Mouse (Mus musculus): ENCODE results near the gene Fut8.
"Not testable (repeated sequence)": the region's sequence is repeated elsewhere in the genome, so short reads cannot be mapped to it uniquely, and the experiment has no call there.

The Fut8 gene

DNA sequence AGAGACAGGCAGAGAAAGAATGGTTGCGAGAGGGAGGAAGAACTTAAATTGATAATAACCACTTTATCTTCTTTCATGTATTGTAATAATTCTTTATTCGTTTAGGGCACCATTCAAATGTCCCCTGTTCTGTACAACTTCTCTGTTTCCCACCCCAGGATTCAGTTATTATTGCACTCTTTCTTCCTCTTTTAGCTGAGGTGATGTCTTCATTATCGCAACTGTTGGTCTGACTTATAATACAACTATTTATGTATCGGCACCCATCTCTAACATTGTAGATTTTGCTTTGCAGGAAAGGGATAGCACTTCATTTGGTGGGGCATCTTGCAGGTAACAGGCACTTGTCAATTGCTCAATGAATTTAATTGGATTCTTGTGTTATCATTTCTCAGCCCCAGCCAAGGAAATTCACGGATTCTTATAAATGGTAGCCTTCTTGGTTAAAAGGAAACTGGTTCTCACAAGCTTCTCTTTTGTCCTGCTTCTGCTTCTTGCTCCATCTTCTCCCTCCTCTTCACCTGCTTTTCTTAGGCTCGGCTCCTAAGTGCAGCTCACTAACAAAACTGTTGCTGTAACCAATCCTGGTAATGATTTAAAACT lies 15.6 kb upstream of the Fut8 start:
- DNase-seq (ENCODE audit: low read depth, low spot score): no peak

DNA sequence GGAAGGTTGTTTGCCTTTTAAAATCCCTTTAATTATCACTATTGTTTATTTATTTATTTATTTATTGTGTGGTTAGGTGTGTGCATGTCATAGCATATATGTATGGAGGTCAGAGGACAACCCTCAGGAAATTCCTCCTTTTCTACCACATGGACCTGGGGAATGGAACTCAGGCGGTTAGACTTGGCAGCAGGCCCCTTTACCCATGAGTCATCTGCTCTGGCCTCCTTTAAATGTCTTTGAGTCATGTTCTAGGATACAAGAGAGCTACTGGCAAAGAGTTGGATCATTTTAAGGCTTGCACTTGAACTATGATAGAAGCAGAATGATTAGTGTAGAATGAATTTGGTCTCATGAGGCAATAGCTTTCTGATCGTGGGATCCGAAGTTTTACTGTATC lies 14.3 kb upstream of the Fut8 start:
- no peak for DNase-seq (ENCODE audit: low read depth, low spot score)

DNA sequence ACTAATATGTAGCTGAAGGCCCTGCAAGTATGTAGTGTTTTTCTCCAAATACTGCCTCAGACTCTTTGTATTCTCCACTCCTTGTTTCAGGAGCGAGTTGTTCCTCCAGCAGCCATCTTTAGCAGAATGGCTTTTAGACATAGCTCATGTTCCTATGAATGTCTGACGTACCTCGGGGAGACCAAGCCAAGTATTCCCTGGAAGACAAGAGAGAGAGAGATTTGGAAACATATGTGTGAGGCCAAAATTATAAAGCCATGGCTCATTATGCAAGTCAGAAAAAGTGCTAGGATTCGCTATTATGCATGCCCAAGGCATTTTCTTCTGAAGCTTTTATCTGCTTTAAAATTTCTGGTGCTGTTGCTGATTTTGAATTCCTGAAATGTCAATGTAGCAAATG lies 13.8 kb upstream of the Fut8 start:
- no peak for DNase-seq (ENCODE audit: low read depth, low spot score)

DNA sequence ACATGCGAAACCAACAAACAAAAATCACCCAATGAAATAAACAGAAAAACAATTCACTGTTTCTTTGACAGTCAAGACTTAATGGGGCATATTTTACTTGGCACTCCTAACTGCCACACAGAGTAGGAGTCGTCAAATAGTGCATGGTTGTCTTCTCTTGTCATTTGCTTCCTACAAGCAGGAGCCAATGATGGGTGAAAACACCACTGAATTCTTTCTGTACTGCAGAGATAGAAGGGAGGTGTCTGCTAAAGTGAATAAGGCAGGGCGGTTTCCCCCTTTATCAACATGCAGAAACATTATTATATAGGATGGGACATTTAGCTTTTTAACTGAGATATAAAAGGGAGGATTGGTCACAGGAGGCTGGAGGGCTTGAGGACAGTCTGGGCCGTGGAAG lies 13.0 kb upstream of the Fut8 start:
- no peak for DNase-seq (ENCODE audit: low read depth, low spot score)

DNA sequence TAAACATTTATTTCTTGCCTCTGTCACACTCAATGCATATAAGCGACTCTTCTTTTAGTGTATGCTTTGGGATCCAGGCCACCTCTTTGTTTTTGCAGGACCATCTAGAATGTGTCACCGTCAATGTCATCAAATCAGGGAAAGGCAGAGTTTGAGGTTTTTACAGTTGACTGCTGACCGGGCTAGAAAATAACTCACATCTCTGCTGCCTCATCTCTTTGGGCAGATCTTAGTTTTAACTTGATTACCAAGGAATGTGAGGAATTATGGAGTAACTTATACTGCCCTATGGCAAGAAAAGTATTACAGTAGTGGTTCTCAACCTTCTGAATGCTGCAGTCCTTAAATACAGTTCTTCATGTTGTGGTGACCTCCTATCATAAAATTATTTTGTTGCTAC lies 12.2 kb upstream of the Fut8 start:
- no peak for DNase-seq (ENCODE audit: low read depth, low spot score)

DNA sequence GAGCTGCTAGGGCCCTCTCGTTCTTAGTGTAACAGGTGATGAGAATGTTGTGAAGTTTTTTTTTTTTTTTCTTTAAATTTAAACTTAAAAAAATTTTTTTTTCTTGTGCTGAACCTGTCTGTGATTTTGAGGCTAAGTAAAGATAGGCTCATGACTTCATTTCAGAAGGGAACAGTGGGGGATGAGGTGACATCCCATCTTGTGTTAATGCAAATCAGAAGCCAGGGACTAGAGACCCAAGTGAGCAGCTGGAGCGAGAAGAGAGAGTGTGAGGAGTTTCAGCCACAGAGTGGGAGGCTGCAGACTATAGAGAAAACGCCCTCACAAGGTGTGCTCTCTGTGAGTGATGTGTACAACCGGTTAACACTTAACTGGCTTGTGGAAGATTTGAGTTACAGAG lies 2.0 kb upstream of the Fut8 start:
- no peak for DNase-seq (ENCODE audit: low read depth, low spot score)

DNA sequence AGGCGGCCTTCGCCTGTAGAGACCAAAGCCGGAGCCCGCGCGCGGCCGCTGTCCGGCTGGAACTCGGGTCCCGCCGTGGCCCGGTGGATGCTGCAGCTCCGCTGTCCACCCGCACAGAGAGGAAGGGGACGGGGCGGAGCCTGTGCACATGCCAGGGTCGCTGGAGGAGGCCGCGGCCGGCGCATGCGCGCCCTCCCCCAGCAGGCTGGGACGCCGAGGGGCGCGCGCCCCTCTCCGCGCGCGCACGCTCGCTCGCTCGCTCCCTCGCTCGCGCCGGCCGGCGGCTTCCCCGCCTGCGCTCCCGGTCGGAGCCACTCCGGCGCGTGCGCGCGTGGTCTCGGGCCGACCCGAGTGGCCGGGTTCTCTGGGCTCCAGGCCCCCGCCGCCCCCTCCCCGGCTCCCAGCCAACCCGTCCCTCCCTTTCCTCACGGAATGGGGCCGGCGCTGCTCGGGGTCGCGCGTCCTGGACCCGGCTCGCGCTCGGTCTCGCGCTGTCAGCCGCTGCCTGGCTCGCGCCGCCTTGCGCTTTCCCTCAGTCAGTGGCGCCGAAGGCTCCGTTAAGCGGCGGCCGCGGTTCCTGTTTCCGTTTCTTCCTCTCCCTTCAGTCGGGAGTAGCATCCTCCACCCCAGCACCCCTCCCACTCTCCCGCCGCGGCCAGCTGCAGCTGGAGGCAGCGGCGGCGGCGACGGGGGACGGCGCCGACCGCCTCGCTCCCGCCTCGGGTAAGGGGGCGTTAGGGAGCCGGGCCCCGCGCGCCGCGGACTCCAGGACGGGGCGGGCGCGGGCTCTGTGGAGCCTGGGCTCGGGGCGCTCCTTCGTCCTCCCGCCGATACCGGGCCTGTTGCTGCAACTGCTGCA lies 835 bp downstream of the Fut8 start:
- DNase-seq (ENCODE audit: low read depth, low spot score): peak; percentile 94

DNA sequence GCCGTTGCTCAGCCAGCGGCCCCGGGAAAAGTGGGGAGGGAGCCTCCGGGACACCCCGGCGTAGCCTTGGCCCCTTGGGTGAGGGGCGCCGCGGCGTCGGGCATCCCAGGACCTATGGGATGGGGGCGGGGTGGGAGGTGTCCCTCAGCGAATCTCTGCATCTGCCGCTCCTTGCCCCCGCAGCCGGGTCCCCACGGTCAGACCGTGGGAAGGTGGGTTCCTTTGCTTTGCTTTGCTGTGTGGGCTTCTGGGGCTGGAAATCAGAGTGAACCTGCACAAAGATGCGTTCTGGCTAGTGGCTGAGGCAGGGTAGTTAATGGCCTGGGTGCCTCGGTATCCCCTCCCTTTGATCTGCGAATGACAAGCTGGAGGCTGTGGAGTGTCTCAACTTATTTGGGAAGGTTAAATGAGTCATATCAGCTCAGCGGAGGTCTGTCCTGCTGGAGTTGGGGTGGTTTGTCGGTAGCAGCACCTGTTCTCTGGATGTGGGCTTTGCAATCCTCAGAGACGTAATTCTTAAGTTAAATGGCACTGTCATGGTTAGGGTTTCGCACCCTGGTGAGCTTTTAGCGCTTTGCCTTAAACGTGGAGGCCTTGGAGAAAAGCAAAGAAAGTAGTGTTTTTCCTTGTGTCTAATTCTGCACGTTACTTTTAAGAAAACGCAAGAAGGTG lies 1.6 kb downstream of the Fut8 start:
- DNase-seq (ENCODE audit: low read depth, low spot score): peak; percentile 75

DNA sequence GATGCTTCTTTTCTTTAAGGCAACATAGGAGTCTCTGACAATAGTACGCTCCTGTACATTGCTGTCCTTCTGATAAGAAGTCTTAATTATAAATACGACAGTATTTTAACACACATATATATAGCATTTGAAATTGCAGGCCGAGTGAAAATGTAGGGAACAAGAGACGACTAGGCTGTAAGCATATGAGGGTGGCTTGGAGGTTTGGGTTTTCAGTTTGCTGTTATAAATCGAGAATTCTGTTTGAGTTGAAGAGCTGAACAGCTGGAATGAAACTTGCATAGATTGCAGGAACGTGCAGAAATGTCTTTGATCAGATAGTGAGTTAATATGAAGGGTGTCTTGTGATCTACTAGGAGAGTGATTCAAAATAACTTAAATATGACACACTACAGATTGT lies 2.4 kb downstream of the Fut8 start:
- no peak for DNase-seq (ENCODE audit: low read depth, low spot score)

DNA sequence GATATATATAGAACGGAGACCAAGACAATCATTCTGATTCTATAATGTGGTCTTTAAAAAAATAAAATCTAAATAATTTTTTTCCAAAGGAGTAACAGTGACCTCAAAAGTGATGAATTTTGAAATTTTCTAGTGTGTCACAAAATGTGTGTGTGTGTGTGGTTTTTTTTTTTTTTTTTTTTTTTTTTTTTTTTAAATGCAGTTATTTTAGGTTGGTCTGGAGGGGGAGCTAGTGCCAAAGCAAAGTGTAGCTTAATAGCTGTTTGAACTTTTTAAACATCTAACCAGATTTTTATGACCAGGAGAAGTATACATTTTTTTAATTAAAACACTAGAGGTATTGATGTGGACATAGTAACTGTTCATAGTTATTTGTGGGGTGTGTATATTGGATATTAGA lies 2.9 kb downstream of the Fut8 start:
- no peak for DNase-seq (ENCODE audit: low read depth, low spot score)

DNA sequence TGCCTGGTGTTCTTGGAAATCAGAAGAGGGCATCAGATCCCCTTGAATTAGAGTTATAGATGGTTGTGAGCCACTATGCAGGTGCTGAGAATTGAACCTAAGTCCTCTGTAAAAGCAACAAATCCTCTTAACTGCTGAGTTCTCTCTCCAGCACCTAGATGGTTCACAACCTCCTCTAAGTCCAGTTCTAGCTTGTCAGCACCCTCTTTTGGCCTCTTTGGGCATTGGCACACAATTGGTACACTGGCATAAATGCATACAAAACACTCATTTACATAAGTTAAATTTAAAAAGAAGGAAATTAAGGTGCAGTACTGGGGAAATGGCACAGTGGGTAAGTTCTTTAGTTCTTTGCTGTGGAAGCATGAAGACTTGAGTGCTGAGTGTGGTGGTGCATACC lies 24.7 kb downstream of the Fut8 start:
- DNase-seq (ENCODE audit: low read depth, low spot score): peak; percentile 31

DNA sequence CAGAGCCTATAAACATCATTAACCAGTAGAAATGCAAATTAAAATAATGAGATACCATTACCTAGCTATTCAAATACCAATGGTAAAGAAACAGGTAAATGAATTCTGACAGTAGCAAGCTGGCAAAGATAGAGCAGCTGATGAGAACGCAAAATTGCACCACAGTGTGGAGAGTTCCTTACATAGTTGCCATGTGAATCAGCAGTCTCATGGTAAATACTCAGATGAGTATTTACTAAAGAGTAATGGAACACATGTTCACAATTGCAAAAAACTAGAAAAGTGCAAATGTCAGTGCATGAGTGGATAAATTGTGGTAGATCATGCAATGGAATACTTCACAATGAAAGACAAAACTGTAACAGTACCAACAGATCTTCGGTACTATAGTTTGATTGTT lies 25.9 kb downstream of the Fut8 start:
- no peak for DNase-seq (ENCODE audit: low read depth, low spot score)

DNA sequence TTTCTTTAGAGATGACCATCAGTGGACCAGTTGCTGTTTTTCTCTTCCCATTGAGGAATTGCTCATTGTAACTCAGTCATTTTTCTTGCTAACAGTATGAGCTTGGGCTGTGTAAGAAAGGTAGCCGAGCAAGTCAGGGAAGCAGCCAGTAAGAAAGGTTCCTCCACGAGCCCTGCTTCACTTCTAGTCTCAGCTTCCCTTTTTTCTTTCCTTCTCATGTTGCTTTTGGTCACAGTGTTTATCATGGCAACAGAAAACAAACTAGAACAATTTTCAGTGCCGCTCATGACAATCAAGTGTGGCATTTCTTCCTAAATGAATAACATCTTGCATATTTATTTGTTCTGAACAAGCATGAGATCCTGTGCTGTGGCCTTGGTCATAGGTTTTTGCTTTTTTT lies 32.8 kb downstream of the Fut8 start:
- no peak for DNase-seq (ENCODE audit: low read depth, low spot score)

DNA sequence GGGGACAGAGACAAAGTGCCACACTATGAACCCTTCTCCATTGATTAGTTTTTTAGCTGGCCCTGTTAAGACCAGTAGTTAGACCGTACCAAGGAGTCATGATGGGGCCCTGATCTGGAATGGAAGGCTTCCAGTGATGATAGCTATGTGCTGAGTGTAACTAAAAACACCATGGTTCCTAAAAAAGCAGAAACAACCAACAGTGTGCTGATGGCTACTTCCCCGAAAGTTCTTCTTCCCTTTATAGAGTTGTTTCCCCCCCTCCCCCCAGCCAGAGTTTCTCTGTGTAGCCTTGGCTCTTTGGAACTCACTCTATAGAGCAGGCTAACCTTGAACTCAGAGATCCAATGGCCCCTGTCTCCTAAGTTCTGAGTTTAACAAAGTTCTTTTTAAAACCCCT lies 50.6 kb downstream of the Fut8 start:
- DNase-seq (ENCODE audit: low read depth, low spot score): no peak

DNA sequence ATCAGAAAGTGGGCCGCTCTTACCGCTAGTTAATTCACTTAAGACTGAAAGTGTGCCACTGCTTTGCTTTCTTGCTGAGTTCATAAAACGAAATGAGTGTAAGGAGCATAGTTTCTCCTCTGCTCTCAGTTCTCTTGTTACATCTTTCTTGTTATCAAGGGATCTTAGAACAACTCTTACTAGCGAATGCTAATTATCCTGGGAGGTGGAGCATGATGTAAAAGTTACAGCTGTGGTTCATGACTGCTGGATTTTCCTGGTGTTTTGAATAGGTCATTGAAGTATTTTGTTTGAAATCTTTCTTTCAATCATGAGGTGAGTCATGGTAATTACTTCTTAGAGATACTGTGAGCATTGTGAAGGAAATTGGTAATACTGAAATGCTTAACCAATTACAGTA lies 53.1 kb downstream of the Fut8 start:
- no peak for DNase-seq (ENCODE audit: low read depth, low spot score)

DNA sequence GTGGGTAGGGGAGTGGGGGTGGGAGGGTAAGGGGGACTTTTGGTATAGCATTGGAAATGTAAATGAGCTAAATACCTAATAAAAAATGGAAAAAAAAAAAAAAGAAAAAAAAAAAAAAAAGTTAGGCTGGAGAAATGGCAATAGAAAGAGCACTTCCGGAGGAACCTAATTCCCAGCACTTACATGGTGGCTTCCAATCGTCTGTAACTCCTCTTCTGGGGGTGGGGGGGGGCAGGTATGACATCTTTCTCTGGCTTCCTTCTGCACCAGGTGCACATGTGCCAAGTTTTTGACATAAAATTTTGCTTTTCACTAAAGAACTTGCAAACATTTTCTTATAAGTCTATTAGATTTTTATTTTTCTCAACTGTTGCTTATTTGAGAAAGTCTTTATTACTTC lies 53.9 kb downstream of the Fut8 start:
- not testable (repeated sequence) for DNase-seq (ENCODE audit: low read depth, low spot score)

DNA sequence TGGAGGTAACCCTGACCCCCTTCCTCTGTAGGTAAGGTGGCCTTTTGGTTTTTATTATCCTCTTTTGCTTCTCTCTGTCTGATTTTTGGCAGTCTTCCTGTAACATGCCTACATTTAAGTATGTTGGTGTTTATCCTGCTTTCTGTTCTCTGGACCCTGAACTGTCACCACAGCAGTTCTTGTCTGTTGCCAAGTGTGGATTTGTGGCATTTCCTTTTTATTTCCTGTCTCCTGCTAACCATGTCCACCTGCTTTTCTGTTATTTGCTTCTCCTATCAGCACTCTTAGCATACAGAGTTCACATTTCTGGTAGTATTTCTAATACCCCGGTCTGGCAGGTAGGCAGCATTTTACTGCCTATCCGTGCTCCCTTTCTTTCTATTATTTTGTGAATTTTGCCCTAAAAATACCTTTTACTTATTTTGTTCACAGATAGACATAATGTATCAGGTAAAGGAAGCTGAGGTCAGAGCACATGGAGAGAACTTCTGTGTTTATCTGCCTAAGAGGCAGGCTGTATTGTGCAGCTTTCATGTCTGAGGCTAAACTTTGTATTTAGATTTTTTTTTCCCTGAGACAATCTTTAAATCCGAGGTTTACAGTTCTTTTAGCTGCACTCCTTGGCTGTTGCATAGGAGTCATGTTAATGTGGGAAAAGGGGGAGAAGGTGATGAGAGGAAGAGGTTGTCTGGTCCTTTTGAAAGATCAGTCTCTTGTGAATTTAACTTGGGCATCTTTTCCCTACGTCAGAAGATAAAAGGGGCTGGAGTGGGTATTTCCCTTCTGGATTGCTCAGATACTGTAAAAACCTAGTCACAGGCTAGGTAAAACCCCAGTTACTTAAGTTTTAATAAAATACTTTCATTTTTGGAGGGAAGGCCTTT lies 54.7 kb downstream of the Fut8 start:
- no peak for DNase-seq (ENCODE audit: low read depth, low spot score)

DNA sequence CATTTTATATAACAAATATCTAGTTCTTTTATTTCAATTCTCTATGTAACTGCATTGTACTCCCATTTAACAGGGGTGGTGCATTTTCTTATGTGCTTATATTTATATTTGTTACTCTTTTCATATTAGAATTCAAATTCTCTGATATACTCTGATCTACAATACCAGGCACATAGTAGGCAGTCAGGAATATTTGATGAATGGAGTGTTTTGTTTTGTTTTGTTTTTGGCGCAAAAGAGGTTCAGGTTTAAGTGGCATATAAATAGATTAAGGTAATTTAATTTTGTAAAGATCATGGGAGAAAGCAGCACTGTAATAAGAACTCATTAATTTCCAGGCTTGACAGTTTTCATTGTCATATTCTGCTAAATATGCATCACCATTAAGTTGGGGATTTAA lies 58.2 kb downstream of the Fut8 start:
- DNase-seq (ENCODE audit: low read depth, low spot score): no peak

DNA sequence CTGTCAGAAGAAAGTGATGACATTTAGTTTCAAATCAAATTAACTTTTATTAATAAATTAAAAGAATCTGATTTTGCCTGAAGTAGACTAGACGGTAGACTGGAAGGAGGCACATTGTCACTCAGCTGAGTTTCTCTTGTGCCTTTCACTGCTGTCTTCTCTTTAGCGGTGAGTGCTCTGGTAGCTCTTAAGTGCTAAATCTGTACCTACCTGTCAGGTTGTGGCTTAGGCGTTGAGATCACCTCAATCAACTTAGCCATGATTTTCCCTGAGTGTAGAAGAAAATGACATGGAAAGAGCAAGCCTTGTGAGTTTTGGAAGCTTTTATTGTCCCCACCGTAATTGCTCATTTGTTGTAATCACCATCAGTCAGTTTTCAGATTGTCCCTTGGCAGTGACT lies 59.2 kb downstream of the Fut8 start:
- DNase-seq (ENCODE audit: low read depth, low spot score): no peak

DNA sequence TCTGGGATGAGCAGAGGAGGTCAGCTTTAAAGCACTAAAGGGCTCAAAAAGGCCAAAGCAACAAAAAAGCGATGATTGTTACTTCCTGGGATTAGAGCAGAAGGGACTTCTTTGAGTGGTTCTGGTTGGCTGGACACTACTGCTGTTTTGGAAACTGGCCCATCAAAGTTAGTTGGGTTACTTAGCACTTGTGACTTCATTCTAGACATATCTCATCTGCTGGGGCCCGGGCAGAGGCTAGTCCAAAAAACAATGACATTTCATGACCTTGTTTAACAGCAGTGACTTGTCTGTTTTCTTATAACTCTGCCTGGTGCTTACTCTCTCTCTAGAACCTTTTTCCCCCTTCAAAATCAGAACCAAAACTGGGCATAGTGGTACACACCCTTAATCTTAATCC lies 59.9 kb downstream of the Fut8 start:
- no peak for DNase-seq (ENCODE audit: low read depth, low spot score)

DNA sequence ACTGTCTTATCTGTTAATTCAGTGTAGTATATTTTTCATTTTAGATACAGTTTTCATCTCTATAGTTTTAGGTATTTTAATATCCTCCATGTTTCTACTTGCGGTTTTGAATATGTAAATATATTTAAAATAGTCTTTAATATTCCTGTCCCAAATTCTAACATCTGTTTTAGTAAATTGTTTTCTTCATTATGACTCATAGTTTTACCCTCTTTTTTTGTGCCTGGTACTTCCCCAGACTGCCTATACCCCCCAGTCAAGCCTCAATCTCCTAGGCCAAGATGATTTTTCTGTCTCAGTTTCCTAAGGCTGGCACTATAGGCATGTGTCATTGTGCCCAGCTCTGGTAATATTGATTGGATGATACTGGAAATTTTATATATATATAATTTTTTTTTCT lies 64.1 kb downstream of the Fut8 start:
- DNase-seq (ENCODE audit: low read depth, low spot score): no peak

DNA sequence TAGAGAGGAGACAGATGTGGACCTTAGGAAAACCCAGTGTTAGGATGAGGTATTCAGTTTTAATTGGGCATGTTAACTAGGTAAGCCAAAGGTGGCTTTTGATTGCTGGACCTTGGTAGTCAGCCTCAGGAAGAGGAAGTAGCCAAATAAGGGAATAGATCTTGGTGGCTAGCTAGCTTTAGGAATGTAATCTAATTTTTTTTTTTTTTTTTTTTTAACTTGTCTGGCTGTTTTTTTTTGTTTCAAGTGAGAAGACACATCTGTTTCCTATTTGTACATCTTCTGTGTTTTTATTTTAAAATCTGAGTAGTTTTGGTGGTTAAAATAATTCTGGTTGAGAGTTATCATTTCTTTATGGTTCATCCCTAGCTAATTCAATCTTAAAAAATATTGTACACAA lies 65.4 kb downstream of the Fut8 start:
- no peak for DNase-seq (ENCODE audit: low read depth, low spot score)
